Mouse (Mus musculus): Measurements from ENCODE around the gene Hsd17b14. TPM values are rescaled to one million over a fixed set of nuclear protein-coding genes. Genes with fewer than 3 reads are reported as not detected.

Gene Hsd17b14
- polyA plus RNA-seq, 1 experiment: 1.3 TPM

DNA sequence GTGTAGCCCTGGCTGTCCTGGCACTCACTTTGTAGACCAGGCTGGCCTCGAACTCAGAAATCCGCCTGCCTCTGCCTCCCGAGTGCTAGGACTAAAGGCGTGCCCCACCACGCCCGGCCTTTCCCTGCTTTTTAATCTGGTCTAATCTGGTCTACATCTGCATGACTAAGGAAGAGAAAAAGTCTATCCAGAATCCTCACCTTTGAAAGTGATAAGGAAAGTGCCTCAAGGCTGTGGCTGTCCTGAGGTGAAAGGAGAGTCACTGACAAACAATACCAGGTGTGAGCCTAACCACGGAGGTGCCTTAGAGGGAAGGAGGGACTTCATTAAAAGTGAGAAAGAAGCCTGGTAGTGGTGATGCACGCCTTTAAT is 3.2 kb upstream of the Hsd17b14 start:
- WGBS: 85% methylated on average over 8 of the region's 8 CpGs

DNA sequence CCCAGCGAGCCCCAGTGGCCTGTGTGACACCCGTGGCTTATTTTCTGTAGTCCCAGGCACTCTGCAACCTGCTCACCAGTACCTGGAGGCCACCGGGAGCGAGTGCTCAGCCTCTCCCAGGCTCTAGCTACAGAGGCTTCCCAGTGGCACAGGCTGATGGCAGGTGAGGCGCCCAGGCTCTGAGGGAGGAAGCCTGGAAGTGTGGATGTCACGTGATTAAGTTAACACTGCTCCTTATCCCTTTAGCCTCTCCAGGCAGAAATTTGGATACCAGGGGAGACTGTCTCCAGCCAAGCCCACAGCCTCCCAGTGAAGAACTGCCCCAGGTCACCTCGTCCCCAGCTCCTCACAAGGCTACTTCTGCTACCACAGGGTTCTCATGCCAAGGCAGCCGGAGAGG is 1.2 kb upstream of the Hsd17b14 start:
- 74% methylated on average over 8 of the region's 8 CpGs for WGBS
- TF ChIP-seq CTCF (IDR thresholded peaks at IDR 0.05; ENCODE audit: borderline replicate concordance, insufficient read depth, low read depth, low read length) (no peak), POLR2A (IDR thresholded peaks at IDR 0.05; ENCODE audit: borderline replicate concordance, insufficient read depth, low read length) (no peak)
- H3K4me3 ChIP-seq (replicated peaks; ENCODE audit: insufficient read depth, low read depth, low read length): no peak overlapping the region
- no peak overlapping the region for H3K27ac ChIP-seq (ENCODE audit: insufficient read depth, low read length)
- no peaks in the 10 kb centered on the region for H3K27me3 ChIP-seq (ENCODE audit: control insufficient read depth, insufficient read depth, low read length)
- DNase-seq: no peak
- H3K4me1 ChIP-seq (ENCODE audit: control insufficient read depth, insufficient read depth, low read length): no peaks in the 10 kb centered on the region

More for the DNA sequence above, 3.2 kb upstream of the Hsd17b14 start:
- TF ChIP-seq CTCF (IDR thresholded peaks at IDR 0.05; ENCODE audit: borderline replicate concordance, insufficient read depth, low read depth, low read length) (no peak), POLR2A (IDR thresholded peaks at IDR 0.05; ENCODE audit: borderline replicate concordance, insufficient read depth, low read length) (no peak)
- no peaks in the 10 kb centered on the region for H3K27me3 ChIP-seq (ENCODE audit: control insufficient read depth, insufficient read depth, low read length)
- no peak overlapping the region for H3K27ac ChIP-seq (ENCODE audit: insufficient read depth, low read length)
- DNase-seq: no peak
- no peaks in the 10 kb centered on the region for H3K4me1 ChIP-seq (ENCODE audit: control insufficient read depth, insufficient read depth, low read length)
- H3K4me3 ChIP-seq (replicated peaks; ENCODE audit: insufficient read depth, low read depth, low read length): no peak overlapping the region

DNA sequence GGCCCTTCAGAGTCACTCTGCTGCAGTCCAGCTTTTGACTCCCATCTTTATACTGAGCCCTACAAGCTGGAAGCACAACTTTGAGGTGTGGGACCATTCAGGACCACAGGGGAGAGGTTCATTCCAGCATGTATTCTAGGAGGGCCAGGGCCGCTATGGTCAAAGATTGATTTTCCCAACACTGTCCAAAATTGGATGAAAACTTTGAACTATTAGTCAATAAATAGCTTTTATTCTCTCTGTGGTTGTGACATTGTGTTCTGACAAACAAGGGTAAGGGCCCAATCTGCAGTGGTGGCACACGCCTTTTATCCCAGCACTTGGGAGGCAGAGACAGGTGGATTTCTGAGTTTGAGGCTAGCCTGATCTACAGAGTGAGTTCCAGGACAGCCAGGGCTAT is 703 bp upstream of the Hsd17b14 start:
- TF ChIP-seq POLR2A (IDR thresholded peaks at IDR 0.05; ENCODE audit: borderline replicate concordance, insufficient read depth, low read length) (no peak), CTCF (IDR thresholded peaks at IDR 0.05; ENCODE audit: borderline replicate concordance, insufficient read depth, low read depth, low read length) (no peak)

DNA sequence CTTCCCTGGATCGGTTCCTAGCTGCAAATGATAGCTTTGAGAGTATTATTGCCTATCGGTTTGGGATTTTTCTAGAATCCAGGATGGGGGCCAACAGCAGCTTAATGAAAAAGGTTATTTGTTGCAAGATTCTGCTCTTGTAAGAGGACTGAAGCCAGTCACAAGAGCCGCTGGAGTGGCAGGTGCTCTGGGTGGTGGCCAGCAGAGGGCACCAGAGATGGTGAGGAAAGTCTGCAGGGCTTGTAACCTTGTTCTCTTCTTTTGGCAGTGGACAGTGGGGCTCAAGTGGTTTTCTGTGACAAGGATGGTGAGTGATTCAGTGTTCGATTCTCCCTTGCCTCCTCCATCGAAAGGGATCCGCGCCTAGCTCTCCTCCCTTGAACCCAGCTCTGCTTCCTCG is 1.1 kb downstream of the Hsd17b14 start:
- no peak overlapping the region for H3K27ac ChIP-seq (ENCODE audit: insufficient read depth, low read length)
- DNase-seq: peak; percentile 80 to 87
- no peaks in the 10 kb centered on the region for H3K4me1 ChIP-seq (ENCODE audit: control insufficient read depth, insufficient read depth, low read length)
- no peak for TF ChIP-seq POLR2A (IDR thresholded peaks at IDR 0.05; ENCODE audit: borderline replicate concordance, insufficient read depth, low read length)
- TF ChIP-seq CTCF (IDR thresholded peaks at IDR 0.05; ENCODE audit: borderline replicate concordance, insufficient read depth, low read depth, low read length): peak; percentile 94
- H3K4me3 ChIP-seq (replicated peaks; ENCODE audit: insufficient read depth, low read depth, low read length): no peak overlapping the region
- 24% methylated on average over 8 of the region's 8 CpGs for WGBS
- no peaks in the 10 kb centered on the region for H3K27me3 ChIP-seq (ENCODE audit: control insufficient read depth, insufficient read depth, low read length)

More for the DNA sequence above, 703 bp upstream of the Hsd17b14 start:
- no peak for DNase-seq
- H3K4me3 ChIP-seq (replicated peaks; ENCODE audit: insufficient read depth, low read depth, low read length): no peak overlapping the region
- WGBS: 94% methylated on average over 2 of the region's 2 CpGs
- H3K27me3 ChIP-seq (ENCODE audit: control insufficient read depth, insufficient read depth, low read length): no peaks in the 10 kb centered on the region
- H3K4me1 ChIP-seq (ENCODE audit: control insufficient read depth, insufficient read depth, low read length): no peaks in the 10 kb centered on the region
- H3K27ac ChIP-seq (ENCODE audit: insufficient read depth, low read length): no peak overlapping the region

DNA sequence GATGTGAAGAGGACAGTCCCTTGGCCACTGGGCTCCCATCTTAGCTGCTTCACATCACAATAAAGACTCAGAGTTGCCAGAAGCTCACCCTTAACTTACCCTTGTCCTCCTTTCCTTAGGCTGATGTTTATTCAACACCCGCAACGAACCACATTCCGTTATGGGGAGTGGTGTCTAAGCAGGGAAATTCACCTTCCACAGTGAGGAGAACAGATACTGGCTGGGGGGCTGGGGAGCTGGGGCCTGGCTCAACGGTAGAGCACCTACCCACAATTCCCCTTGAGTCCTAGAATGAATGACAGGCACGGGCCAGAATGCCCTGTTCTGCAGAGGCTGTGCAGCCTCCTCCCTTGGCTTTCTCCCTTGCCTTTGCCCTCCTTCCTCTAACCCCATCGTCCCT is 4.2 kb downstream of the Hsd17b14 start:
- 62% methylated on average over 6 of the region's 6 CpGs for WGBS
- H3K4me1 ChIP-seq (ENCODE audit: control insufficient read depth, insufficient read depth, low read length): no peaks in the 10 kb centered on the region
- H3K27ac ChIP-seq (ENCODE audit: insufficient read depth, low read length): no peak overlapping the region
- no peak overlapping the region for H3K4me3 ChIP-seq (replicated peaks; ENCODE audit: insufficient read depth, low read depth, low read length)
- H3K27me3 ChIP-seq (ENCODE audit: control insufficient read depth, insufficient read depth, low read length): no peaks in the 10 kb centered on the region
- no peak for DNase-seq
- no peak for TF ChIP-seq POLR2A (IDR thresholded peaks at IDR 0.05; ENCODE audit: borderline replicate concordance, insufficient read depth, low read length)
- no peak for TF ChIP-seq CTCF (IDR thresholded peaks at IDR 0.05; ENCODE audit: borderline replicate concordance, insufficient read depth, low read depth, low read length)

DNA sequence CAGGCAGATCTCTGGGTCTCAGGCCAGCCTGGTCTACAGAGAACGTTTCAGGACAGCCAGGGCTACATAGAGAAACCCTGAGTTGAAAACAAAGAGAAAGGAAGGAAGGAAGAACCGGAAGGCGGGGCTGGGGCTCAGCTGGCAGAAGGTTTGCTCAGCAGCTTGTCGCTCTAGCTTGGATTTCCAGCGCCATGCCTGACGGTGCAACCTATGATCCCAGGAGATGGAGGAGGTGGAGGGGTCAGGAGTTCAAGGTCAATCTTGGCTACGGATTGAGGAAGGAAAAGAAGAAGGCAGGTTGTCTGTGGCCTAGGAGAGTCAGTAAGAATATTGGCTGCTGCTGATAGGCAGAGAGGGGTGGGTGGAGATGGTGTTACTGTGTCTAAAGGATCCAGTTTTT is 5.5 kb downstream of the Hsd17b14 start:
- TF ChIP-seq CTCF (IDR thresholded peaks at IDR 0.05; ENCODE audit: borderline replicate concordance, insufficient read depth, low read depth, low read length) (no peak), POLR2A (IDR thresholded peaks at IDR 0.05; ENCODE audit: borderline replicate concordance, insufficient read depth, low read length) (no peak)
- Histone ChIP-seq H3K4me1 (ENCODE audit: control insufficient read depth, insufficient read depth, low read length) (no peaks in the 10 kb centered on the region), H3K27me3 (ENCODE audit: control insufficient read depth, insufficient read depth, low read length) (no peaks in the 10 kb centered on the region), H3K27ac (ENCODE audit: insufficient read depth, low read length) (no peak overlapping the region), H3K4me3 (replicated peaks; ENCODE audit: insufficient read depth, low read depth, low read length) (no peak overlapping the region)
- WGBS: 84% methylated on average over 7 of the region's 7 CpGs
- no peak for DNase-seq

DNA sequence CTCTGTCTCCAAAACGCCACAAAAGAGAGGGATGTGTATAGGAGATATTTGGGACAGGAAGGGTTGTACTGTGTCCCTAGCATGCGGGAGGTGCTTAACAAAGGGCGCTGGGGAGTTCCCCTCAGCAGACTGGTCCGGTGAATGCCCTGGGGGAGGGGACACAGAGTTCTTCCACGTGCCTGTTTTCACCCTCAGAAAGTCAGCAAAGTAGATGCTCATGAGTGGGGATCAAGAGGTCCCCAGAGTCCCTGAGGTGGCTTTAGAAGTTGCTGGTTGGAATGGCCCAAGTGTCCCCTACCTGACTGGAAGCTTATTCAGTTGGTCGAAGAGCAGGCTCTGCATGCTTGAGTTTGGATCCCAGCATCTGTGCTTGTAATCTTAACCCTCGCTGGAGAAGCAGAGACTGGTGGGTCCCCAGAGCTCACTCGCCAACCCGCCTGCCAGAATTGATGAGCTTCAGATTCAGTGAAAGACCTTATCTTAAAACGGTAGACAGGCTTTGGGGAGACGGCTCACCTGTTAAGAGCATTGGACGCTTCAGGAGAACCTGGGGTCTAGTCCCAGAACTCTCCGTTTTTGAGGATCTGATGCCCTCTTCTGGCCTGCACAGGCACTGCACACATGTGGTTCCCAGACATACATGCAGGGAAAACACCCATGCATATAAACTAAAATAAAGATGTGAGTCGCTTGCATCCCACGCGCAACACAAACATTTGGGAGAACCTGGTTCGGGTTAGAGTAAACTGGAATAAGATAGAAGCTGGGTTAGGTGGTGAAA is 6.3 kb downstream of the Hsd17b14 start:
- DNase-seq: peak; percentile 74 to 86
- TF ChIP-seq CTCF (IDR thresholded peaks at IDR 0.05; ENCODE audit: borderline replicate concordance, insufficient read depth, low read depth, low read length): peak; percentile 96
- no peak for TF ChIP-seq POLR2A (IDR thresholded peaks at IDR 0.05; ENCODE audit: borderline replicate concordance, insufficient read depth, low read length)
- Histone ChIP-seq H3K4me3 (replicated peaks; ENCODE audit: insufficient read depth, low read depth, low read length) (no peak overlapping the region), H3K27ac (ENCODE audit: insufficient read depth, low read length) (no peak overlapping the region), H3K27me3 (ENCODE audit: control insufficient read depth, insufficient read depth, low read length) (no peaks in the 10 kb centered on the region), H3K4me1 (ENCODE audit: control insufficient read depth, insufficient read depth, low read length) (no peaks in the 10 kb centered on the region)
- 20% methylated on average over 17 of the region's 17 CpGs for WGBS

All from cerebellum, adult 2 months (tissue).